Mouse (Mus musculus): ENCODE results near the gene Inpp5d.

- TF ChIP-seq CTCF (IDR thresholded peaks at IDR 0.05) (no peak), EP300 (IDR thresholded peaks at IDR 0.05) (no peak)
Observed at GRCm38 (mm10) chr1:87573261-87573660, 46.9 kb upstream of the Inpp5d start.
